Mouse (Mus musculus) lung, postnatal 4 days (tissue): ENCODE results near the gene Mbnl2.

ENCODE experiments used
- DNase-seq, 2 experiments: peaks; one replicate each; pipeline ENCODE4 v3.0.0; 2021

Mbnl2 gene

DNA sequence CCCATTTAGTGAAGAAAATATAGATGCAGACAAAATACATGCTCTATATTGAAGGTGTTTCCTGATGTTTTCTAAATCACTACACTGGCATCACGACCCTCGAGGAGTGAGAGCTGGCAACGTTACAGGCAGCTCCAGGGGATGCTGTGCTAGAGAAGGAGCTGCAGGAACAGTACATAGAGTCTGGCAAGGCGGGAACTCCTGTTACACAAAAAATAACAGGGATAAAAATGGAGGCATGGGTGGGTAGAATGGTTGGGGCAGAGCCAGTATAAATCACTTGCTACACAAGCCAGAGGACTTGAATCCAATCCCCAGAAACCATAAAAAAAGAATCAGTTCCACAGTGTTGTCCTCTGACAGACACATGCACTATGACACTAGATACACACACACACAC, 165.8 kb downstream of the Mbnl2 start:
- DNase-seq = no peak

- DNase-seq = no peak
Measured at GRCm38 (mm10) chr14:120441836-120442235, 166.4 kb downstream of the Mbnl2 start.

GRCm38 (mm10) chr14:120454221-120454620, 178.8 kb downstream of the Mbnl2 start:
- no peak for DNase-seq

DNA sequence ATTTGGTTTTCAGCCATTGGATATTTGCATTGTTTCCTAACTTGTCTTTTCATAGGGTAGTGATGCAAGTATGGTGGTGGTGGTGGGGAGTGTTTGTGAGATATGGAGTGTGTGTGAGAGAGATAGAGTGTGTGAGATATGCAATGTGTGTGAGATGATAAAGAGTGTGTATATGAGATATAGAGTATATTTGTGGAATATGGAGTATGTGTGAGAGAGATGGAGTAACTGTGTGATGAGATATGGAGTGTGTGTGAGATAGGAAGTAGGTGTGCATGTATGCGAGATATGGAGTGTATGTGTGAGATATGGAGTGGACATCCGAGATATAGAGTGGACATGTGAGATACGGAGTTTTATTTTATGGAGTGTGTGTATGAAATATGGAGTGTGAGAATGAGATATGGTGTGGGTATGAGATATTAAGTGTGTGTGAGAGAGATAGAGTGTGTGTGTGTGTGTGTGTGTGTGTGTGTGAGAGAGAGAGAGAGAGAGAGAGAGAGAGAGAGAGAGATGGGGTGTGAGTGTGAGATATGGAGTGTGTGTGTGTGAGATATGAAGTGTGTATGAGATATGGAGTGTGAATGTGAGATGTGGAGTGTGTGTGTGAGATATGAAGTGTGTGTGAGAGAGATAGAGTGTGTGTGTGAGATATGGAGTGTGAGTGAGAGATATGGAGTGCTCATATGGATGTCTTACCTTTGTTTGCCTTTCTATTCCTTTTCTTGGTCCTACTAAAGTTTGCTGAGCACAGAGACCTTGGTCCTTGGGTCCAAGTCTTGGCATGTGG, 188.7 kb downstream of the Mbnl2 start:
- DNase-seq = no peak

- no peak for DNase-seq
Measured at GRCm38 (mm10) chr14:120466816-120467215, 191.3 kb downstream of the Mbnl2 start.

GRCm38 (mm10) chr14:120469126-120469790, 193.8 kb downstream of the Mbnl2 start:
- no peak for DNase-seq

GRCm38 (mm10) chr14:120476186-120476697, 200.8 kb downstream of the Mbnl2 start:
- DNase-seq = no peak

GRCm38 (mm10) chr14:120477288-120477981, 202.0 kb downstream of the Mbnl2 start:
- peak; percentile 98 to 99 for DNase-seq

DNA sequence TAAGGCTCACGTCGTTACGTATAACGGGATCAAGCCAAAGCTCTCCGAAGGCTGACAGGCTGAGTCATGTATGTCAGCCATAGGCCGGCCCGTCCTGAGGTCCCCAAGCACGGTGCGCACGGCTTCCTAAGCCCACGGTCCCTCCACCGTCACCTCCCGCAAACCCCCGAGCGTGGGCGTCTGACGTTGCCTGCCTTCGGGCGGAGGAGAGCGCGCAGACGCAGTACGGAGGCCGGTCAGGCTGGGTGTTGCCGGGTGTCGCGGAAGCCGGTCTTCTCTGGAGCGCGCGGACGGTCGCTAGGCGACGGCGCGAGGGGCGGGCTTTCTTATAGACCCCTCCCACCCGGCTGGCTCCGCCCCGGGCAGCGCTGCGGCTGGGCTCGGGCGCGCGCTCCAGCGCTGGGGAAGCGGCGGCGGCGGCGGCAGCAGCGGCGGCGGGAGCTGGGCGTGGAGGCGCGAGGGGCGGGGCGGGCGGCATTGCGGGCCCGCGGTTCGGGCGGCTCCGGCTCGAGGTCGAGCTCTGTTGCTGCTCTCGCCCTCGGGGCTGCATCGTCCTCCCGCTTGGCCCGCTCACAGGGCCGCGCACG, 202.6 kb downstream of the Mbnl2 start, which contains the start of gene Rap2a:
Rap2a (plus strand) TSS at position 463 of the 587 bp plus-strand sequence.
- peak; percentile 97 to 99 for DNase-seq

DNA sequence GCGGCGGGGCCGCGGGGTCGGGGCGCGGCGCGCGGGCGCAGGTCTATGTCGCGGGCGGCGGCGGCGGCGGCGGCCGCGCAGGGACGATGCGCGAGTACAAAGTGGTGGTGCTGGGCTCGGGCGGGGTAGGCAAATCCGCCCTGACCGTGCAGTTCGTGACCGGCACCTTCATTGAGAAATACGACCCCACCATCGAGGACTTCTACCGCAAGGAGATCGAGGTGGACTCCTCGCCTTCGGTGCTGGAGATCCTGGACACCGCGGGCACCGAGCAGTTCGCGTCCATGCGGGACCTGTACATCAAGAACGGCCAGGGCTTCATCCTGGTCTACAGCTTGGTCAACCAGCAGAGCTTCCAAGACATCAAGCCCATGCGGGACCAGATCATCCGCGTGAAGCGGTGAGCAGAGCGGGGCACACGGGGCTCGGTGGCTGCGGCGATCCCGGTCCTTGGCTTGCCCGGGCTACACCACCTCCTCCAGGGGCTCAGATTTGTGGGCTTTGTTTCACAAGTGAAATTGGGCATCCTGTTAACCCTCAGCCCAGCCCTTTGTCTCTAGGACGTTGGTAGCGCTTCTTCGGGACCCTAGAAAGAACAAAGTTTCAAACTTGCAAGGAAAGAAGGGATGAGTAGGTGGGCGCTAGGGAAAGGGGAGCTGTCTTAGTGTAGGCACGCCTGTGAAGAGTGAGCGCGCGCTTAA, 203.3 kb downstream of the Mbnl2 start:
- DNase-seq = no peak

- no peak for DNase-seq
Measured at GRCm38 (mm10) chr14:120480341-120480900, 205.0 kb downstream of the Mbnl2 start.

DNA sequence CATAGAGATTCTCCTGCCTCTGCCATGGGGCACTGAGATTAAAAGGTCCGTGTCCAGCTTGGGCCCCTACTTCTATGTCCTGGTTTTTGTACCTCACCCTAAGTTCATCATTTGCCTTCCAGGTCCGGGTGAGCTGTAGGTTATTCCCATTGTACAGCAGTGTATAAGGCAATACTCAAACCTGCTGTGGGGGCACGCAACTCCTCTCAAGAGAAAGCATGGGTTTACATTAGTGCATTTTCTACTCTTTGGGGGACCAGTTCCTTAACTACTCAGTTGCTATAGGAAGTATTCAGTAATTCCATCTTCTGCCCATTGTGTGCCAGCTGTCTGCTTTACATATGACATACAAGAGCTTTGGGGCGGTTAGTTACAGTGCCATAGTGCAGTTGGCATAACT, 205.5 kb downstream of the Mbnl2 start:
- DNase-seq = no peak
